Mouse (Mus musculus): ENCODE measurements around the gene Pfkm. TPM values are rescaled to one million over a fixed set of nuclear protein-coding genes. Genes with fewer than 3 reads are reported as not detected.
A peak's percentile ranks its signal among the peaks of the same experiment; 100 is the strongest.

The Pfkm gene
- 30.5 and 31.7 TPM in 2 replicates for polyA plus RNA-seq (2015; fragmentation: Nextera tagmentation; extraction: Ambion mirVana)

GRCm38 (mm10) chr15:98092372-98093120 lies at the start of gene Pfkm:
Gene Pfkm (plus strand): TSS chr15:98092589.
- under 1% methylated on average over 30 of the region's 30 CpGs for WGBS
- no peaks in the 10 kb centered on the region for H3K36me3 ChIP-seq (ENCODE audit: control insufficient read depth, insufficient read depth, low read length)
- H3K27ac ChIP-seq (ENCODE audit: low read length), result peak within 1 kb of the TSS; percentile 97
- H3K4me1 ChIP-seq (ENCODE audit: control insufficient read depth, insufficient read depth, low read length), result peaks cover 6% of the 10 kb centered on the region
- ATAC-seq, result peak; percentile 54; the same call in 1 of the 2 replicates
- H3K9me3 ChIP-seq (ENCODE audit: control insufficient read depth, low read length), result no peaks in the 10 kb centered on the region
- peak within 1 kb of the TSS; percentile 62 for H3K4me2 ChIP-seq (ENCODE audit: low read depth, low read length)
- peak within 1 kb of the TSS; percentile 96 for H3K9ac ChIP-seq (ENCODE audit: low read depth, low read length)
- H3K4me3 ChIP-seq (ENCODE audit: low read length), result peak within 1 kb of the TSS; percentile 89
- H3K27me3 ChIP-seq (replicated peaks; ENCODE audit: control insufficient read depth, insufficient read depth, low read length), result no peaks in the 10 kb centered on the region

- Histone ChIP-seq H3K9ac (ENCODE audit: low read depth, low read length) (no peak overlapping the region), H3K36me3 (ENCODE audit: control insufficient read depth, insufficient read depth, low read length) (peaks cover 30% of the 10 kb centered on the region), H3K27ac (ENCODE audit: low read length) (no peak overlapping the region), H3K4me1 (ENCODE audit: control insufficient read depth, insufficient read depth, low read length) (no peaks in the 10 kb centered on the region), H3K4me3 (ENCODE audit: low read length) (no peak overlapping the region), H3K27me3 (replicated peaks; ENCODE audit: control insufficient read depth, insufficient read depth, low read length) (no peaks in the 10 kb centered on the region), H3K9me3 (ENCODE audit: control insufficient read depth, low read length) (no peaks in the 10 kb centered on the region), H3K4me2 (ENCODE audit: low read depth, low read length) (no peak overlapping the region)
- no peak for ATAC-seq
- 87% methylated on average over 6 of the region's 6 CpGs for WGBS
These were observed 48.4 kb upstream of the Pfkm start for GRCm38 (mm10) chr15:98043967-98044366.

- Histone ChIP-seq H3K36me3 (ENCODE audit: control insufficient read depth, insufficient read depth, low read length) (peaks cover 30% of the 10 kb centered on the region), H3K9me3 (ENCODE audit: control insufficient read depth, low read length) (no peaks in the 10 kb centered on the region)
- 95% methylated on average over 5 of the region's 5 CpGs for WGBS
These were observed 48.0 kb upstream of the Pfkm start for GRCm38 (mm10) chr15:98044387-98044786.

GRCm38 (mm10) chr15:98048918-98049700 lies 43.3 kb upstream of the Pfkm start:
- H3K4me1 ChIP-seq (ENCODE audit: control insufficient read depth, insufficient read depth, low read length), result no peaks in the 10 kb centered on the region
- no peak overlapping the region for H3K4me2 ChIP-seq (ENCODE audit: low read depth, low read length)
- no peaks in the 10 kb centered on the region for H3K27me3 ChIP-seq (replicated peaks; ENCODE audit: control insufficient read depth, insufficient read depth, low read length)
- H3K27ac ChIP-seq (ENCODE audit: low read length), result no peak overlapping the region
- 89% methylated on average over 13 of the region's 13 CpGs for WGBS
- H3K36me3 ChIP-seq (ENCODE audit: control insufficient read depth, insufficient read depth, low read length), result peaks cover 29% of the 10 kb centered on the region
- no peak overlapping the region for H3K9ac ChIP-seq (ENCODE audit: low read depth, low read length)
- H3K9me3 ChIP-seq (ENCODE audit: control insufficient read depth, low read length), result no peaks in the 10 kb centered on the region
- H3K4me3 ChIP-seq (ENCODE audit: low read length), result no peak overlapping the region
- no peak for ATAC-seq

More at GRCm38 (mm10) chr15:98044387-98044786, 48.0 kb upstream of the Pfkm start:
- H3K4me3 ChIP-seq (ENCODE audit: low read length), result no peak overlapping the region
- H3K9ac ChIP-seq (ENCODE audit: low read depth, low read length), result no peak overlapping the region
- H3K4me1 ChIP-seq (ENCODE audit: control insufficient read depth, insufficient read depth, low read length), result no peaks in the 10 kb centered on the region
- H3K4me2 ChIP-seq (ENCODE audit: low read depth, low read length), result no peak overlapping the region
- H3K27ac ChIP-seq (ENCODE audit: low read length), result no peak overlapping the region
- ATAC-seq, result no peak
- no peaks in the 10 kb centered on the region for H3K27me3 ChIP-seq (replicated peaks; ENCODE audit: control insufficient read depth, insufficient read depth, low read length)

- ATAC-seq, result no peak
- H3K36me3 ChIP-seq (ENCODE audit: control insufficient read depth, insufficient read depth, low read length), result peaks cover 22% of the 10 kb centered on the region; the same call in 1 of the 2 replicates
- 94% methylated on average over 5 of the region's 5 CpGs for WGBS
These were observed 40.7 kb upstream of the Pfkm start for GRCm38 (mm10) chr15:98051685-98052084.

GRCm38 (mm10) chr15:98055246-98055645 lies 37.1 kb upstream of the Pfkm start:
- ATAC-seq, result no peak
- no peaks in the 10 kb centered on the region for H3K27me3 ChIP-seq (replicated peaks; ENCODE audit: control insufficient read depth, insufficient read depth, low read length)
- H3K36me3 ChIP-seq (ENCODE audit: control insufficient read depth, insufficient read depth, low read length), result peaks cover 16% of the 10 kb centered on the region; the same call in 1 of the 2 replicates
- H3K4me1 ChIP-seq (ENCODE audit: control insufficient read depth, insufficient read depth, low read length), result no peaks in the 10 kb centered on the region
- H3K9ac ChIP-seq (ENCODE audit: low read depth, low read length), result no peak overlapping the region
- WGBS, result 33% methylated on average over 5 of the region's 5 CpGs
- H3K27ac ChIP-seq (ENCODE audit: low read length), result no peak overlapping the region
- no peaks in the 10 kb centered on the region for H3K9me3 ChIP-seq (ENCODE audit: control insufficient read depth, low read length)
- H3K4me3 ChIP-seq (ENCODE audit: low read length), result no peak overlapping the region
- no peak overlapping the region for H3K4me2 ChIP-seq (ENCODE audit: low read depth, low read length)

More at GRCm38 (mm10) chr15:98051685-98052084, 40.7 kb upstream of the Pfkm start:
- Histone ChIP-seq H3K4me2 (ENCODE audit: low read depth, low read length) (no peak overlapping the region), H3K9ac (ENCODE audit: low read depth, low read length) (no peak overlapping the region), H3K4me1 (ENCODE audit: control insufficient read depth, insufficient read depth, low read length) (no peaks in the 10 kb centered on the region), H3K9me3 (ENCODE audit: control insufficient read depth, low read length) (no peaks in the 10 kb centered on the region), H3K27ac (ENCODE audit: low read length) (no peak overlapping the region), H3K4me3 (ENCODE audit: low read length) (no peak overlapping the region), H3K27me3 (replicated peaks; ENCODE audit: control insufficient read depth, insufficient read depth, low read length) (no peaks in the 10 kb centered on the region)

- H3K4me3 ChIP-seq (ENCODE audit: low read length), result no peak overlapping the region
- H3K9me3 ChIP-seq (ENCODE audit: control insufficient read depth, low read length), result no peaks in the 10 kb centered on the region
- 87% methylated on average over 5 of the region's 5 CpGs for WGBS
- no peak overlapping the region for H3K4me2 ChIP-seq (ENCODE audit: low read depth, low read length)
- H3K27ac ChIP-seq (ENCODE audit: low read length), result no peak overlapping the region
- ATAC-seq, result no peak
- no peaks in the 10 kb centered on the region for H3K4me1 ChIP-seq (ENCODE audit: control insufficient read depth, insufficient read depth, low read length)
- H3K36me3 ChIP-seq (ENCODE audit: control insufficient read depth, insufficient read depth, low read length), result peaks cover 22% of the 10 kb centered on the region
- no peak overlapping the region for H3K9ac ChIP-seq (ENCODE audit: low read depth, low read length)
- H3K27me3 ChIP-seq (replicated peaks; ENCODE audit: control insufficient read depth, insufficient read depth, low read length), result no peaks in the 10 kb centered on the region
These were observed 26.5 kb upstream of the Pfkm start for GRCm38 (mm10) chr15:98065881-98066280.

- no peaks in the 10 kb centered on the region for H3K4me1 ChIP-seq (ENCODE audit: control insufficient read depth, insufficient read depth, low read length)
- no peak overlapping the region for H3K9ac ChIP-seq (ENCODE audit: low read depth, low read length)
- H3K4me3 ChIP-seq (ENCODE audit: low read length), result no peak overlapping the region
- WGBS, result 96% methylated on average over 12 of the region's 12 CpGs
- ATAC-seq, result no peak
- no peaks in the 10 kb centered on the region for H3K27me3 ChIP-seq (replicated peaks; ENCODE audit: control insufficient read depth, insufficient read depth, low read length)
- peaks cover 22% of the 10 kb centered on the region for H3K36me3 ChIP-seq (ENCODE audit: control insufficient read depth, insufficient read depth, low read length)
- H3K27ac ChIP-seq (ENCODE audit: low read length), result no peak overlapping the region
- no peaks in the 10 kb centered on the region for H3K9me3 ChIP-seq (ENCODE audit: control insufficient read depth, low read length)
- H3K4me2 ChIP-seq (ENCODE audit: low read depth, low read length), result no peak overlapping the region
These were observed 25.8 kb upstream of the Pfkm start for GRCm38 (mm10) chr15:98066602-98067001.

GRCm38 (mm10) chr15:98067492-98067891 lies 24.9 kb upstream of the Pfkm start:
- H3K9me3 ChIP-seq (ENCODE audit: control insufficient read depth, low read length), result no peaks in the 10 kb centered on the region
- H3K36me3 ChIP-seq (ENCODE audit: control insufficient read depth, insufficient read depth, low read length), result peaks cover 22% of the 10 kb centered on the region

More at GRCm38 (mm10) chr15:98067492-98067891, 24.9 kb upstream of the Pfkm start:
- Histone ChIP-seq H3K27ac (ENCODE audit: low read length) (no peak overlapping the region), H3K9ac (ENCODE audit: low read depth, low read length) (no peak overlapping the region), H3K4me2 (ENCODE audit: low read depth, low read length) (no peak overlapping the region), H3K27me3 (replicated peaks; ENCODE audit: control insufficient read depth, insufficient read depth, low read length) (no peaks in the 10 kb centered on the region), H3K4me1 (ENCODE audit: control insufficient read depth, insufficient read depth, low read length) (no peaks in the 10 kb centered on the region), H3K4me3 (ENCODE audit: low read length) (no peak overlapping the region)
- 57% methylated on average over 3 of the region's 3 CpGs for WGBS
- ATAC-seq, result no peak
